Mouse (Mus musculus): ENCODE results near the gene 4833427G06Rik. TPM values are rescaled to one million over a fixed set of nuclear protein-coding genes. Genes with fewer than 3 reads are reported as not detected.

Gene 4833427G06Rik
- polyA plus RNA-seq, 1 experiment from 2014 or later: not detected

- no peak overlapping the region for H3K4me2 ChIP-seq (ENCODE audit: low read depth)
- H3K4me3 ChIP-seq (ENCODE audit: low read depth, low read length): no peak overlapping the region
- H3K4me1 ChIP-seq (ENCODE audit: control insufficient read depth, insufficient read depth, low read length): no peaks in the 10 kb centered on the region
- no peak for ATAC-seq (ENCODE audit: insufficient read depth, low FRiP score, low TSS enrichment)
- H3K9ac ChIP-seq (ENCODE audit: low read length): no peak overlapping the region
- no peaks in the 10 kb centered on the region for H3K36me3 ChIP-seq (ENCODE audit: control insufficient read depth, insufficient read depth, low read length)
- DNase-seq (ENCODE audit: low spot score): no peak
- H3K9me3 ChIP-seq (ENCODE audit: control insufficient read depth, low read length): no peaks in the 10 kb centered on the region
- H3K27ac ChIP-seq (ENCODE audit: low read depth, low read length): no peak overlapping the region
- H3K27me3 ChIP-seq (ENCODE audit: control insufficient read depth, insufficient read depth, low read length): no peaks in the 10 kb centered on the region
- WGBS: 74% methylated on average over 3 of the region's 3 CpGs
These were observed 45.2 kb downstream of the 4833427G06Rik start for GRCm38 (mm10) chr9:51056360-51057324.

DNA sequence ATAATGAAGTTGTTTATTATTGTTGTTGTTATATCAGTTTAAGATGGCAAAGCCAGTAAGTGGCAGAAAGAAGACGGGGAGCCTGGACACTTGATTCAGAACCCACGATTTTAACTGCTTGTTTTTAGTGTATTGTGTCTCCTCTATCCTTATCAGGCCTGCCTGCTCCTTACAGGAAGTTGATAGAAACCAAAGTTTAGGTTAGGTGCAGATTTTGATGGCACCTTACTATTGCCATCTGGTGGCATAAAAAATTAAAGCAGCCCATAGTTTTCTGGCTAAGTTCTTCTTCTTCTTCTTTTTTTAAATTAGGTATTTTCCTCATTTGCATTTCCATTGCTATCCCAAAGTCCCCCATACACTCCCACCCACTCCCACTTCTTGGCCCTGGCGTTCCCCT is 49.7 kb downstream of the 4833427G06Rik start:
- Histone ChIP-seq H3K27ac (ENCODE audit: low read depth, low read length) (no peak overlapping the region), H3K4me3 (ENCODE audit: low read depth, low read length) (no peak overlapping the region), H3K4me2 (ENCODE audit: low read depth) (no peak overlapping the region), H3K9ac (ENCODE audit: low read length) (no peak overlapping the region), H3K27me3 (ENCODE audit: control insufficient read depth, insufficient read depth, low read length) (no peaks in the 10 kb centered on the region), H3K4me1 (ENCODE audit: control insufficient read depth, insufficient read depth, low read length) (no peaks in the 10 kb centered on the region), H3K9me3 (ENCODE audit: control insufficient read depth, low read length) (no peaks in the 10 kb centered on the region), H3K36me3 (ENCODE audit: control insufficient read depth, insufficient read depth, low read length) (no peaks in the 10 kb centered on the region)
- 85% methylated on average over 3 of the region's 3 CpGs for WGBS
- no peak for DNase-seq (ENCODE audit: low spot score)
- no peak for ATAC-seq (ENCODE audit: insufficient read depth, low FRiP score, low TSS enrichment)

- Histone ChIP-seq H3K27ac (ENCODE audit: low read depth, low read length) (no peak overlapping the region), H3K27me3 (ENCODE audit: control insufficient read depth, insufficient read depth, low read length) (no peaks in the 10 kb centered on the region), H3K4me1 (ENCODE audit: control insufficient read depth, insufficient read depth, low read length) (no peaks in the 10 kb centered on the region), H3K4me2 (ENCODE audit: low read depth) (no peak overlapping the region), H3K4me3 (ENCODE audit: low read depth, low read length) (no peak overlapping the region), H3K9ac (ENCODE audit: low read length) (no peak overlapping the region), H3K36me3 (ENCODE audit: control insufficient read depth, insufficient read depth, low read length) (no peaks in the 10 kb centered on the region), H3K9me3 (ENCODE audit: control insufficient read depth, low read length) (no peaks in the 10 kb centered on the region)
- 76% methylated on average over 6 of the region's 6 CpGs for WGBS
- DNase-seq (ENCODE audit: low spot score): no peak
- ATAC-seq (ENCODE audit: insufficient read depth, low FRiP score, low TSS enrichment): no peak
These were observed 59.7 kb downstream of the 4833427G06Rik start for GRCm38 (mm10) chr9:51042136-51042535.

GRCm38 (mm10) chr9:51041491-51041980 is 60.3 kb downstream of the 4833427G06Rik start:
- H3K4me3 ChIP-seq (ENCODE audit: low read depth, low read length): no peak overlapping the region
- H3K4me1 ChIP-seq (ENCODE audit: control insufficient read depth, insufficient read depth, low read length): no peaks in the 10 kb centered on the region
- no peaks in the 10 kb centered on the region for H3K9me3 ChIP-seq (ENCODE audit: control insufficient read depth, low read length)
- H3K27me3 ChIP-seq (ENCODE audit: control insufficient read depth, insufficient read depth, low read length): no peaks in the 10 kb centered on the region
- WGBS: 94% methylated on average over 7 of the region's 7 CpGs
- DNase-seq (ENCODE audit: low spot score): no peak
- no peak overlapping the region for H3K4me2 ChIP-seq (ENCODE audit: low read depth)
- no peak for ATAC-seq (ENCODE audit: insufficient read depth, low FRiP score, low TSS enrichment)
- no peak overlapping the region for H3K9ac ChIP-seq (ENCODE audit: low read length)
- no peaks in the 10 kb centered on the region for H3K36me3 ChIP-seq (ENCODE audit: control insufficient read depth, insufficient read depth, low read length)
- no peak overlapping the region for H3K27ac ChIP-seq (ENCODE audit: low read depth, low read length)

- WGBS: 91% methylated on average over 3 of the region's 3 CpGs
- DNase-seq (ENCODE audit: low spot score) (no peak), ATAC-seq (ENCODE audit: insufficient read depth, low FRiP score, low TSS enrichment) (no peak)
- Histone ChIP-seq H3K4me2 (ENCODE audit: low read depth) (no peak overlapping the region), H3K9ac (ENCODE audit: low read length) (no peak overlapping the region), H3K9me3 (ENCODE audit: control insufficient read depth, low read length) (no peaks in the 10 kb centered on the region), H3K36me3 (ENCODE audit: control insufficient read depth, insufficient read depth, low read length) (no peaks in the 10 kb centered on the region), H3K27ac (ENCODE audit: low read depth, low read length) (no peak overlapping the region), H3K27me3 (ENCODE audit: control insufficient read depth, insufficient read depth, low read length) (no peaks in the 10 kb centered on the region), H3K4me1 (ENCODE audit: control insufficient read depth, insufficient read depth, low read length) (no peaks in the 10 kb centered on the region), H3K4me3 (ENCODE audit: low read depth, low read length) (no peak overlapping the region)
These were observed 68.9 kb downstream of the 4833427G06Rik start for GRCm38 (mm10) chr9:51032785-51033529.

DNA sequence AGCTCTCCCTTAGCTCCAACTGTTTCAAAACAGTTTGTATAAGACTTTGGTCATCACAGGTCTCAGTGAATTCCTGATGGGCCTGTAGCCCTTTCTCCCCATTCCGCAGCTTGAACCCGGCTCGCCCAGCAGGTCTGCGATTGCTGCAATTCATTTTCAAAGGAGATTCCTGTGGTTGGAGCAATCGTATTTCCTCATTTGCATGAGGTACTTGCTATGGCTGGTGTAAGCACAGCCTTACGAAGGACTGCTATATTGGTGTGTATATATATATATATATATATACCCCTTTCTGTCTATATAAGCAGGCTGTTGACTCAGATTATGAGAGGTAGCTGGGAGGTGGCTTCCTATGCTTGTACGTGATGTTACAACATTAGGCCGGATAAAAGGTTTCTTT is 69.6 kb downstream of the 4833427G06Rik start:
- Histone ChIP-seq H3K36me3 (ENCODE audit: control insufficient read depth, insufficient read depth, low read length) (no peaks in the 10 kb centered on the region), H3K27ac (ENCODE audit: low read depth, low read length) (no peak overlapping the region), H3K27me3 (ENCODE audit: control insufficient read depth, insufficient read depth, low read length) (no peaks in the 10 kb centered on the region), H3K4me1 (ENCODE audit: control insufficient read depth, insufficient read depth, low read length) (no peaks in the 10 kb centered on the region), H3K9me3 (ENCODE audit: control insufficient read depth, low read length) (no peaks in the 10 kb centered on the region), H3K9ac (ENCODE audit: low read length) (no peak overlapping the region), H3K4me3 (ENCODE audit: low read depth, low read length) (no peak overlapping the region), H3K4me2 (ENCODE audit: low read depth) (no peak overlapping the region)
- ATAC-seq (ENCODE audit: insufficient read depth, low FRiP score, low TSS enrichment) (no peak), DNase-seq (ENCODE audit: low spot score) (no peak)
- WGBS: 45% methylated on average over 8 of the region's 8 CpGs

- no peak overlapping the region for H3K27ac ChIP-seq (ENCODE audit: low read depth, low read length)
- H3K4me1 ChIP-seq (ENCODE audit: control insufficient read depth, insufficient read depth, low read length): no peaks in the 10 kb centered on the region
- H3K27me3 ChIP-seq (ENCODE audit: control insufficient read depth, insufficient read depth, low read length): no peaks in the 10 kb centered on the region
- H3K9me3 ChIP-seq (ENCODE audit: control insufficient read depth, low read length): no peaks in the 10 kb centered on the region
- DNase-seq (ENCODE audit: low spot score): no peak
- H3K9ac ChIP-seq (ENCODE audit: low read length): no peak overlapping the region
- H3K36me3 ChIP-seq (ENCODE audit: control insufficient read depth, insufficient read depth, low read length): no peaks in the 10 kb centered on the region
- WGBS: 66% methylated on average over 6 of the region's 6 CpGs
- no peak overlapping the region for H3K4me2 ChIP-seq (ENCODE audit: low read depth)
- no peak overlapping the region for H3K4me3 ChIP-seq (ENCODE audit: low read depth, low read length)
- no peak for ATAC-seq (ENCODE audit: insufficient read depth, low FRiP score, low TSS enrichment)
These were observed 70.3 kb downstream of the 4833427G06Rik start for GRCm38 (mm10) chr9:51031603-51032002.
